Mouse (Mus musculus) small intestine, adult 2 months (tissue): ENCODE measurements at regions not wholly inside any gene's neighbourhood (a gene's known extent, or its start where the extent isn't known, plus 50 kb on each side); places are given as distances from the start of the nearest gene placed in this dataset.
"Not testable (repeated sequence)": the region's sequence is repeated elsewhere in the genome, so short reads cannot be mapped to it uniquely, and the experiment has no call there.

Experiments
- H3K27ac ChIP-seq: fragments of 200-500 bp; 2 replicates; pipeline ENCODE4 v1.5.1; 2012; ENCODE audit warnings: low read depth, low read length, control low read depth, inconsistent platforms; ENCODE audit not compliant: insufficient read depth
- H3K27me3 ChIP-seq: fragments of 200-500 bp; 2 replicates; pipeline ENCODE4 v1.6.1; 2012; ENCODE audit warnings: mild to moderate bottlenecking, moderate library complexity, low read length, inconsistent platforms; ENCODE audit not compliant: control insufficient read depth, insufficient read depth
- H3K36me3 ChIP-seq: fragments of 200-500 bp; 2 replicates; pipeline ENCODE4 v1.6.1; 2012; ENCODE audit warnings: mild to moderate bottlenecking, low read length, control low read depth, inconsistent platforms; ENCODE audit not compliant: control insufficient read depth, insufficient read depth
- H3K4me1 ChIP-seq: fragments of 200-500 bp; 2 replicates; pipeline ENCODE4 v1.6.1; 2012; ENCODE audit warnings: low read length, inconsistent platforms, mixed read lengths; ENCODE audit not compliant: control insufficient read depth, insufficient read depth, insufficient read length
- H3K4me3 ChIP-seq: fragments of 200-500 bp; 2 replicates; pipeline ENCODE4 v1.5.1; 2012; ENCODE audit warnings: low read depth, mild to moderate bottlenecking, control low read depth, inconsistent platforms, low read length, moderate library complexity
- CTCF ChIP-seq: fragments of 200-500 bp; IDR thresholded peaks from 2 replicates; pipeline ENCODE4 v1.5.1; 2012; ENCODE audit warnings: low read depth, mild to moderate bottlenecking, control low read depth, inconsistent platforms, low read length, moderate library complexity, mixed read lengths; ENCODE audit not compliant: insufficient replicate concordance, insufficient read length; ENCODE audit errors: extremely low read depth
- POLR2A ChIP-seq: fragments of 200-500 bp; IDR thresholded peaks from 2 replicates; pipeline ENCODE4 v1.6.1; 2012; ENCODE audit warnings: low read depth, mild to moderate bottlenecking, control low read depth, inconsistent platforms, low read length, moderate library complexity
- WGBS: fragments of 180-500 bp; shearing (Covaris S2); methylation state at CpG from one replicate; pipeline ENCODE4 v1.1.7; 2018; 5-methylcytosine and 5-hydroxymethylcytosine counted together

GRCm38 (mm10) chrX:77417766-77418165 is 93.0 kb upstream of the Tbl1x start:
- Histone ChIP-seq H3K27ac (no peak overlapping the region), H3K27me3 (no peaks in the 10 kb centered on the region), H3K4me1 (no peaks in the 10 kb centered on the region), H3K36me3 (no peaks in the 10 kb centered on the region), H3K4me3 (no peak overlapping the region)
- no peak for TF ChIP-seq CTCF
- no peak for TF ChIP-seq POLR2A

DNA sequence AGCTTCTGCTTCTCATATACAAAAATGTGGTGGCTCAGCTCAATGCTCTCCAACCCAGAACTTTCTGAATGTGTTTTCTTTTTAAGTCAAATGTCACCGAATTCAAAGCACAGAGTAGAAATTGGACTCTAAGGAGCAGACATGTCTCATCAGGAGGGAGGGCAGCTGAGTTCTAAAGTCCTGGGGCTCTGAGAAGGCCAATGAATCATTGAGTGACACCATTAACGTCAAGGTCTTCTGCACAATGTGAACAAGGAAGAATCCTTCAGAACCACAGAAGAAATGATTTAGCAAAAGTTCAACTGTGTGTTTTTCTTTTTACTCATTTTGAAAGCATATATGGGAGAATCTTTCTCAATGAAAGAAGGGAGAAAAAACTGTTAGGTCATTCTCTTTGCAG is 88.6 kb upstream of the Tbl1x start:
- TF ChIP-seq POLR2A (no peak), CTCF (no peak)
- 63% methylated on average over 2 of the region's 2 CpGs for WGBS

GRCm38 (mm10) chrX:77424792-77425727 is 85.8 kb upstream of the Tbl1x start:
- H3K27ac ChIP-seq: no peak overlapping the region
- WGBS: 82% methylated on average over 3 of the region's 3 CpGs
- TF ChIP-seq POLR2A (no peak), CTCF (no peak)
- no peaks in the 10 kb centered on the region for H3K36me3 ChIP-seq
- H3K4me3 ChIP-seq: no peak overlapping the region
- no peaks in the 10 kb centered on the region for H3K27me3 ChIP-seq
- H3K4me1 ChIP-seq: no peaks in the 10 kb centered on the region

More for the DNA sequence above, 88.6 kb upstream of the Tbl1x start:
- Histone ChIP-seq H3K4me3 (no peak overlapping the region), H3K36me3 (no peaks in the 10 kb centered on the region), H3K4me1 (no peaks in the 10 kb centered on the region), H3K27me3 (no peaks in the 10 kb centered on the region), H3K27ac (no peak overlapping the region)

- not testable (repeated sequence) for H3K4me1 ChIP-seq, H3K27me3 ChIP-seq, H3K4me3 ChIP-seq, H3K27ac ChIP-seq, H3K36me3 ChIP-seq
- WGBS: 76% methylated on average over 3 of the region's 3 CpGs
Observed at GRCm38 (mm10) chrX:77425728-77426102, 85.1 kb upstream of the Tbl1x start.

GRCm38 (mm10) chrX:77426836-77427235 is 84.0 kb upstream of the Tbl1x start:
- H3K27ac ChIP-seq, H3K27me3 ChIP-seq, H3K4me1 ChIP-seq, H3K4me3 ChIP-seq, H3K36me3 ChIP-seq: not testable (repeated sequence)
- WGBS: 90% methylated on average over 6 of the region's 6 CpGs

- TF ChIP-seq CTCF (no peak), POLR2A (no peak)
- no peak overlapping the region for H3K4me3 ChIP-seq
- H3K36me3 ChIP-seq: no peaks in the 10 kb centered on the region
- no peaks in the 10 kb centered on the region for H3K27me3 ChIP-seq
- no peak overlapping the region; the same call in 1 of the 2 replicates for H3K27ac ChIP-seq
- WGBS: 37% methylated on average over 2 of the region's 2 CpGs
- 0 out of 2 replicates have a peak, but pooled peaks cover 2% of the 10 kb centered on the region for H3K4me1 ChIP-seq
Observed at GRCm38 (mm10) chrX:77432001-77432565, 78.7 kb upstream of the Tbl1x start.

DNA sequence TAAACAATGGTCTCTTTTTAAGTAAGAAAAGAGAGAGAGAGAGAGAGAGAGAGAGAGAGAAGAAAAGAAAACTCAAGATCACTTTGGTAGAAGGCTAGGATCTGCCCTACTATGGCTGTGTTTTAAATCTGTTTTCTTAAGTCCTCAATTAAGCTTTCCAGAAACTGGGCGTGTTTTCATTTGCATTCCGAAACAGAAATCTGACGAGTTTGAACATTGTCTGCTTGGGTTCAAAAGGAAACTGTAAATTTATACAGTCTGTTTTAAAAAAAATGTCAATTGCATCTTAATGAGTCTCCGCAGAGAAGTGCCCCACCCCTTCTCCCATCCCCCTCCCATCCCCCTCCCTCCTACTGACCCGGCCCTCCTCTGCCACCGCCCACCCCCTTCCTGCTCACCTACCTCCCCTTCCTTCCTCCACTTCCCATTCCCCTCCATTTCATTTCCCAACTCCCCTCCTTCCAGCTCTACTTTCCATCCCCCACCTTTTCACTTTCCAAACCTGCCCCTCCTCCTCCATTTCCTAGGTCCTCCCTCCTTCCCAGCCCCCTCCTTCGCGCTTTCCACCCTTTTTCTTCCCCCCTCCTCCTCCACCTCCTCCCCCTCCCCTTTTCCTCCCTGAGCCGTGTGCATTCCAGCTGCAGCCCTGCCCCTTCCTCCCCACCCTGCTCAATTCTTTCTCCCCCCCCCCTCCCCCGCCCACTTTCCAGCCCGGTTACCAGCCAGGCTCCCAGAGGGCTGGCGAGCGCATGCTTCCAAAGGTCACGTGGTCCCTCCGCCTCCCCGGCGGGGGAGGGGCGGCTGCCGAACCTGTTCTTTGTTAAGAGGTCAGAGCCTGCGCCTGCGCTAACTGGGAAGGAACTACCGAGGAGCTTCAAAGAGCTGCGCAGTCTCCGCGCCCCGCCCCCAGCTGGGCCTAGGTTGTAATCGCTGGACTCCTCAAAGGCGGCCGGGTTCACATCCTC is 77.7 kb upstream of the Tbl1x start:
- H3K36me3 ChIP-seq: no peaks in the 10 kb centered on the region

More for the DNA sequence above, 77.7 kb upstream of the Tbl1x start:
- Histone ChIP-seq H3K4me3 (peak overlapping the region; percentile 66), H3K4me1 (0 out of 2 replicates have a peak, but pooled peaks cover 2% of the 10 kb centered on the region), H3K27ac (no peak overlapping the region), H3K27me3 (no peaks in the 10 kb centered on the region)
- 9% methylated on average over 25 of the region's 29 CpGs for WGBS
- TF ChIP-seq POLR2A (no peak), CTCF (no peak)
